Mouse (Mus musculus): ENCODE results near the gene Adamts6.

Adamts6 gene

GRCm38 (mm10) chr13:104460287-104460686, 172.7 kb downstream of the Adamts6 start:
- DNase-seq (ENCODE audit: low read depth, low spot score) = no peak

GRCm38 (mm10) chr13:104468061-104468460, 180.4 kb downstream of the Adamts6 start:
- DNase-seq (ENCODE audit: low read depth, low spot score) = no peak

GRCm38 (mm10) chr13:104476285-104476956, 188.8 kb downstream of the Adamts6 start:
- DNase-seq (ENCODE audit: low read depth, low spot score) = no peak

GRCm38 (mm10) chr13:104482426-104483089, 194.9 kb downstream of the Adamts6 start:
- no peak for DNase-seq (ENCODE audit: low read depth, low spot score)

GRCm38 (mm10) chr13:104483111-104483722, 195.6 kb downstream of the Adamts6 start:
- no peak for DNase-seq (ENCODE audit: low read depth, low spot score)

GRCm38 (mm10) chr13:104491046-104491811, 203.6 kb downstream of the Adamts6 start:
- DNase-seq (ENCODE audit: low read depth, low spot score) = no peak

GRCm38 (mm10) chr13:104493466-104493993, 205.9 kb downstream of the Adamts6 start:
- no peak for DNase-seq (ENCODE audit: low read depth, low spot score)

- no peak for DNase-seq (ENCODE audit: low read depth, low spot score)
Measured at GRCm38 (mm10) chr13:104494200-104494873, 206.7 kb downstream of the Adamts6 start.

- no peak for DNase-seq (ENCODE audit: low read depth, low spot score)
Measured at GRCm38 (mm10) chr13:104497592-104497991, 210.0 kb downstream of the Adamts6 start.

- DNase-seq (ENCODE audit: low read depth, low spot score) = no peak
Measured at GRCm38 (mm10) chr13:104498669-104499068, 211.0 kb downstream of the Adamts6 start.

- no peak for DNase-seq (ENCODE audit: low read depth, low spot score)
Measured at GRCm38 (mm10) chr13:104499116-104500040, 211.7 kb downstream of the Adamts6 start.

- DNase-seq (ENCODE audit: low read depth, low spot score) = no peak
Measured at GRCm38 (mm10) chr13:104502406-104502805, 214.8 kb downstream of the Adamts6 start.

GRCm38 (mm10) chr13:104504043-104504442, 216.4 kb downstream of the Adamts6 start:
- no peak for DNase-seq (ENCODE audit: low read depth, low spot score)

GRCm38 (mm10) chr13:104506165-104506875, 218.7 kb downstream of the Adamts6 start:
- DNase-seq (ENCODE audit: low read depth, low spot score) = no peak

GRCm38 (mm10) chr13:104507671-104508070, 220.0 kb downstream of the Adamts6 start:
- no peak for DNase-seq (ENCODE audit: low read depth, low spot score)

- no peak for DNase-seq (ENCODE audit: low read depth, low spot score)
Measured at GRCm38 (mm10) chr13:104509561-104510493, 222.2 kb downstream of the Adamts6 start.

GRCm38 (mm10) chr13:104510766-104511165, 223.1 kb downstream of the Adamts6 start:
- DNase-seq (ENCODE audit: low read depth, low spot score) = no peak

GRCm38 (mm10) chr13:104515054-104515453, 227.4 kb downstream of the Adamts6 start:
- DNase-seq (ENCODE audit: low read depth, low spot score) = peak; percentile 41

Measured in CD4-positive, CD25-positive, alpha-beta regulatory T cell, adult 2 months (primary cell).